Mouse (Mus musculus): ENCODE measurements around the gene Podn.

- no peak for TF ChIP-seq CTCF (IDR thresholded peaks at IDR 0.05; ENCODE audit: extremely low read depth, insufficient read length, insufficient replicate concordance, low read depth, low read length)
- TF ChIP-seq POLR2A (IDR thresholded peaks at IDR 0.05; ENCODE audit: low read depth, low read length), result no peak
These were observed 31.3 kb upstream of the Podn start for GRCm38 (mm10) chr4:108127516-108127915.
